Mouse (Mus musculus): ENCODE data around the gene Snrnp70.
"Not testable (repeated sequence)": the region's sequence is repeated elsewhere in the genome, so short reads cannot be mapped to it uniquely, and the experiment has no call there.

Snrnp70 gene

DNA sequence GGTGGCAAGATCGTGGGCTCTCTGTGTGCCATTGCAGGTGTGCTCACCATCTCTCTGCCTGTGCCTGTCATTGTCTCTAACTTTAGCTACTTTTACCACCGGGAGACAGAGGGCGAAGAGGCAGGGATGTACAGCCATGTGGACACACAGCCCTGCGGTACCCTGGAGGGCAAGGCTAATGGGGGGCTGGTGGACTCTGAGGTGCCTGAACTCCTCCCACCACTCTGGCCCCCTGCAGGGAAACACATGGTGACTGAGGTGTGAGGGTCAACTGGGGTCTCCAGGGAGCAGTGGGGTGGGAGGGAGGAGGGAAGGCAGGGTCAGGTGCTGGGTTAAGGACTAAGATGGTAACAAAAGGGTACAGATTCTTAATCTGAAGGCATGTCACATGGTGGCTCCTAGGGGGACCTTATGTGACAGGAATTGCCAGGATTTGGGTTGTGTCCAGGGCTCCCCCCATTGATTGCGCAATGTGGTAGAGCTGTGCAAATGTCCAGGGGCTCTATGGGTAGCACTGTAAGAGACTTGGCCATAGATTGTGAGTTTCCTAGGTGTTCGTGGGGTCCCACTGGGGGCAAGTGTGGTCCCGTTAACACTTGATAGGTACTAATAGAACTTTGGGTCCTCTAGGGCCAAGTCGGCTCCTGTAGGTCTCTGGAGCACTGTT, 14.1 kb upstream of the Snrnp70 start:
- DNase-seq (ENCODE audit: low read depth, low spot score): no peak

DNA sequence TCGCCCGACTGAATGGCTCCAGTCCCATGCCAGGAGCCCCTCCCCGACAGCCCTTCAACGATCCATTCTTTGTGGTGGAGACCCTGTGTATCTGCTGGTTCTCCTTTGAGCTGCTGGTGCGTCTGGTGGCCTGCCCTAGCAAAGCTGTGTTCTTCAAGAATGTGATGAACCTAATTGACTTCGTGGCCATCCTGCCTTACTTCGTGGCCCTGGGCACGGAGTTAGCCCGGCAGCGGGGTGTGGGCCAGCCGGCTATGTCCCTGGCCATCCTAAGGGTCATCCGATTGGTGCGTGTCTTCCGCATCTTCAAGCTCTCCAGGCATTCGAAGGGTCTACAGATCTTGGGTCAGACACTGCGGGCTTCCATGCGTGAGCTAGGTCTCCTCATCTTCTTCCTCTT, 13.4 kb upstream of the Snrnp70 start:
- no peak for DNase-seq (ENCODE audit: low read depth, low spot score)

DNA sequence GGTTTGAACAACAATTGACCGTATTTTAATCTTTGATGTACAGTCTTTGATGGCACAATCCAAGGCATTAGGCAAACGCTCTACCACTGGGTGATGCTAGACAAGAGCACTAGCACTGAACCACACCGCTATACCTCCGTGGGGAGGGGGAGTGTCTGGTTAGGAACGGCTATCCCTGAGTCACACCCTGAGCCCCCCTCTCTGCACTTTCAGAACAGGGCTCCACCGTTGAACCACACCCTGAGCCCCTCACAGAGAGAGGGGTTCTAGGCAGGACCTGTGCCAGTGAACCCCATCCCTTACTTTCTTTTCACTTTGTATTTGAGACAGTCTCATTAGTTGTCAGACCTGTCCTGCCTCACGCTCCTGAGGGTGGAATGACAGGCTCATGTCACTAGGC, 12.8 kb upstream of the Snrnp70 start:
- no peak for DNase-seq (ENCODE audit: low read depth, low spot score)

DNA sequence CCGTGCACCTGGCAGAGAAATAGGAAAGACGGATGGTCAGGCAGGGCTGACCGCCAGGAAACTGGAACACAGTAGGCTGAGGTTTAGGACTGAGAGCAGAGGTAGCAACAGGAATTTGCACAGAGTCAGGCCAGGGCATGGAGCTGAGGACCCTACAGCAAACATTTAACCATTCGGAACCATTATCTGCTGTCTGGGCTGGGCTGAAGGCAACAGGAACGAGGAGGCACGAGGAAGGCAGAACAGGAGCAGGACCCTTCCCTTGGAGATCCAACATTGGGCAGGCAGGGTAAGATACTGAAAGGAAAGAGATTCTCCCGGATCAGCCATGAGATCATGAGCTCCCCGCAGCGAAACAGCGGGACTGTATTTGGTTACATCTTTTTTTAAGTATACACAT, 12.3 kb upstream of the Snrnp70 start:
- no peak for DNase-seq (ENCODE audit: low read depth, low spot score)

DNA sequence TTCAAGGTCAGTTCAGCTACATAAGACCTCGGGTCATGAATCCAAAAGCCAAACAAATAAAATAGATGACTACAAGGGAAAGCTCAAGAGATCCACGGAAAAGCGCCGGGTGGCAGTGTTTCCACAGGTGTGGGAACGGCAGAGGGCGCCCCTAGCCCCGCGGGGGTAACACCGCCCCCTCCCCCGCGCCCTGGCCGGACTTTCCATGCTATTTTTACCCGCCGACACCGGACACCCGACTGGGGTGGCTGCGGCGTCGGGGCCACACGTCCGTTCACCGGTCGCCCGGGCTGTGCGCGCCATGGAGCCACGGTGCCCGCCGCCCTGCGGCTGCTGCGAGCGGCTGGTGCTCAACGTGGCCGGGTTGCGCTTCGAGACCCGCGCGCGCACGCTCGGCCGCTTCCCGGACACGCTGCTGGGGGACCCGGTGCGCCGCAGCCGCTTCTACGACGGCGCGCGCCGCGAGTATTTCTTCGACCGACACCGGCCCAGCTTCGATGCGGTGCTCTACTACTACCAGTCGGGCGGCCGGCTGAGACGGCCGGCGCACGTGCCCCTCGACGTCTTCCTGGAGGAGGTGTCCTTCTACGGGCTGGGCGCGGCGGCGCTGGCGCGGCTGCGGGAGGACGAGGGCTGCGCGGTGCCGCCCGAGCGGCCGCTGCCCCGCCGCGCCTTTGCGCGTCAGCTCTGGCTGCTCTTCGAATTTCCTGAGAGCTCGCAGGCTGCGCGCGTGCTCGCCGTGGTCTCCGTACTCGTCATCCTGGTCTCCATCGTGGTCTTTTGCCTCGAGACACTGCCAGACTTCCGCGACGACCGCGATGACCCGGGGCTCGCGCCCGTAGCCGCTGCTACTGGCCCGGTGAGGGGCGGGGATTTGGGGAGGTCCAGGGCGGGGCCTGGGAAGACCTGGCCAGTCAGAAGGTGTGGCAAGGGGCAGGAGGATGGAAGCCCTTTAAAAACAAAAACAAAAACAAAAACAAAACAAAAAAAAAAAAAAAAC, 10.9 kb upstream of the Snrnp70 start:
- DNase-seq (ENCODE audit: low read depth, low spot score): peak; percentile 41

DNA sequence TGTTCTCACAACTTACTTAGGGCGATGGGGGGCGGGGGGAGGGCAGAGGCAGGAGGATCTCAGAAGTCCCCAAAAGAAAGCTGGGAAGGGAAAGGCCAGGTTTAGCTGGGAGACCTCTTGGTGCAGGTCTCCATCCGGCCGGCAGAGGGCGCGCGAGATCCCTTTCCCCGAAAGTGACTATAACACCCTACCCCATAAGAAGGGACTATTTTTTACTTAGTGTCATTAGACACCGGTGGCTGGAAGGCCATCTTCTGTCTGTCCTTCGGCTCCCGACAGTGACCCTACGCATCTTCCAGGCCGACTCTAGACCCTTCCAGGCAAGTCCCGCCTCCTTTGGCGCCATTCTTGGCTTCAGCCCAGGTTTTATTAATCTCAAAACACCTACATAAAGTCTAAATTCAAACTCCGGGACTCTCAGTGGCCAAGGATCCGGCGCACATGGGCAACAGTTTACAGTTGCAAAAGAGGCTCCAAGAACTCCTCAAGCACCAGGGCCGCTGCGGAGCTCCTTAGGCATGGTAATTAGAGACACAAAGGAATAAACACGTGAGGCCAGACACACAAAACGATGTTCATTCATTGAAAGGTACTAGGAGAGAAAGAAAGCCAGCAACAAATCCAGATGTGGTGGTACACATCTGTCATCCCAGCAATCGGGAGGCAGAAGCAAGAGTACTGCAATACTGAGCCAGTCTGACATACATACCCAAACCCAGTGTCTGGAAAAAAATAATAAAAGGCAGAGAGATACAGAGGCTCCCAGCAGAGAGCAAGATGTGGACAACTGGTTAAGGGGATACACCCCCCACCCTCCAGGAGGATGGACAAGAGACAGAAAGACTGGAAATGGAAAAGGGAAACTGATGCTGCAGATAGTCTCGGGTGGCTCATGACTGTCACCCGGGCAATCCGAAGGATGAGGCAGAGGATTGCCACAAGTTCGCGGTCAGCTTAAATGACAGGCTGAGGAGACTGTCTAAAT, 9.8 kb upstream of the Snrnp70 start, which contains the start of gene Kcna7:
Gene Kcna7, plus strand, starts transcription at position 563 of the 985 bp plus-strand sequence.
- peak; percentile 64 for DNase-seq (ENCODE audit: low read depth, low spot score)

DNA sequence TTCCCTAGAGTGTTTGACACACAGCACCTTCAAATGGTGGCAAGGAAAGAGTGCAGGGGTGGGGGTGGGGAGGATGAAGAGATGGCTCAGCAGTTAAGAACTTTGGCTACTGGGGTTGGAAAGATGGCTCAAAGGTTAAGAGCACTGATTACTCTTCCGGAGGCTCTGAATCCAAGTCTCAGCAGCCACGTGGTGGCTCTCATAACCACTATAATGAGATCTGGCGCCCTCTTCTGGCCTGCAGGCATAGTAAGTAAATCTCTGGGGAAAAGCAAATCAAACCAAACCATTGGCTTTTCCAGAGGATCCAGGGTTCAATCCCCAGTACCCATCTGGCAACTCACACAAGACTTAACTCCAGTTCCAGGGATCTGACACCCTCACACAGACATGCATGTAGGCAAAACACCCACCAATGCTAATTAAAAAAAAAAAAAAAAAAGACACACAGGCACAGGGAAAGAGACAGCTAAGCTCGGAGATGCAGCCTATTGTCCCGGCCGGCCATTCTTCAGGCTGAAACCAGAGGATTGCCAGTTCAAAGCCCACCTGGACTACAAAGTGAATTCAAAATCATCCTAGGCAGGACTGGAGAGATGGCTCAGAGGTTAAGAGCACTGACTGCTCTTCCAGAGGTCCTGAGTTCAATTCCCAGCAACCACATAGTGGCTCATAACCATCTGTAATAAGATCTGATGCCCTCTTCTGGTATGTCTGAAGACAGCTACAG, 8.2 kb upstream of the Snrnp70 start:
- peak; percentile 81 for DNase-seq (ENCODE audit: low read depth, low spot score)

DNA sequence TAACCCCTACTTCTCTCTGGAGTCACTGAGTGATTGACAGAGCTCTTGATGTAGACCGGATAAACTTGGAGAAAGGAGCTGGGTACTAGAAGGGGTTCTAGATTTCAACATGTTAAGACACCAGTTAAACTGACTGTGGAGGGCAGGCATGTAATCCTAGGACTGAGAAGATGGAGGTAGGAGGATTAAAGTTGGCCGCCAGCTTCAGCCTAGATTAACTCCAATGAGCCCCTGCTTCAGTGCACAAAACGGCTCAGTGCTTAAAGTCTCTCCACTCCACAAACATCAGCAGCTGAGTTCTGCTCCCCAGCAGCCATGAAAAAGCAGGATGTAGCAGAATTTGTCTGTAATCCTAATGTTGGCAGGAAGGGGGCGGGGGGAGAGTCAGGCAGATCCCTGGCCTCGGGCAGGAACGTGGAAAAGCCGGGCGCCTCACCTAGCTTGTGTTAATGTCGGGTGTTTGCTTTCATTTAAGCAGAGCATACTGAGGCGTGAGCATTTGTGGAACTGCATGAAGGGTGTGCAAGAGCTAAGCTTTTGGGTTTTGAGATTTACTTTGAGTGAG, 6.1 kb upstream of the Snrnp70 start:
- no peak for DNase-seq (ENCODE audit: low read depth, low spot score)

DNA sequence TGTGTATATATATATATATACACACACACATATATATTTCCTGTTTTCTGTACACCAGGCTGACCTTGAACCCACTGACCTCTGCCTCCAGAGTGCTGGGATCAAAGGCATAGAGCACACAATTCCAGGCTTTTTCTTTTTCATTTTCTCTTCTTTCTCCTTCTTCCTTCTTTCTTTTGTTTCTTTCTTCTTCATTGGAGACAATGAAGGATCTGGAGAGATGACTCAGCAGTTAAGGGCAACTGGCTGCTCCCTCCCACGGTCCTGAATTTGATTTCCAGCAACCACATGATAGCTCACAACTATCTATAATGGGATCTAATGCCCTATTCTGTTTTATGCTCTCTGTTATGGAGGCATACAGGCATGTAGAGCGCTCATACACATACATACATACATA, 1.2 kb upstream of the Snrnp70 start:
- no peak for DNase-seq (ENCODE audit: low read depth, low spot score)

DNA sequence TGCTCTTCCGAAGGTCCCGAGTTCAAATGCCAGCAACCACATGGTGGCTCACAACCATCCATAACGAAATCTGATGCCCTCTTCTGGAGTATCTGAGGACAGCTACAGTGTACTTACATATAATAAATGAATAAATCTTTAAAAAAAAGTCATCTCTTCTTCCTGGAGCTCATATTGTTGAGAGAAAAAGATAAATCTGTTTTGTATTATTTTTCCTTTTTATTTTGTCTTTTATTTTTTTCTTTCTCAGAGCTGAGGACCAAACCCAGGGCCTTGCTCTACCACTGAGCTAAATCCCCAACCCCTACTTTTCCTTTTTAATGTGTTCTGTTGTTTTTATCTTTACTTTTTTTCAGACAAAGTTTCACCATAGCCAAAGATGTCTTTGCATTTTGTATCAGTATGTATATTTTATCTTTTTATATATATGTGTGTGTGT, 814 bp upstream of the Snrnp70 start:
- not testable (repeated sequence) for DNase-seq (ENCODE audit: low read depth, low spot score)

DNA sequence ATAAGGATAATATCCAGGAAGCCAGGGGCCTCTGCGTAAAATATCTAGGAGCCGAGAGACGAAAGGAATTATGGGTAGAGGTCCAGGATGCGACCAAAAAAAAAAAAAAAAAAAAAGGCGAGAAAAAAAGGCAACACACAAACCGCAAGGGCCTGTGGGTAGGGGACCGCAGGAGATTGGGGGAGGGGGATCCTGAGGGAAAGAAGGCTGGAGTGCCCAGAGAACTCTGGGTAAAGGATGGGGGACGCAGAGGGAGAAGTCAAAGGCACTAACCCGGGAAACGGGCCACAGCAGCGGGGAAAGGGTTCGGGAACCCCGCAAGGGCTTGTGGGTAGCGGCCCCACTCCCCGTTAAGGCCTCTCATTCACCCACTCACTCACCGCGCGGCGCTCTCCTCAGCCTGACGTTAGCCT, 407 bp downstream of the Snrnp70 start:
- DNase-seq (ENCODE audit: low read depth, low spot score): no peak

DNA sequence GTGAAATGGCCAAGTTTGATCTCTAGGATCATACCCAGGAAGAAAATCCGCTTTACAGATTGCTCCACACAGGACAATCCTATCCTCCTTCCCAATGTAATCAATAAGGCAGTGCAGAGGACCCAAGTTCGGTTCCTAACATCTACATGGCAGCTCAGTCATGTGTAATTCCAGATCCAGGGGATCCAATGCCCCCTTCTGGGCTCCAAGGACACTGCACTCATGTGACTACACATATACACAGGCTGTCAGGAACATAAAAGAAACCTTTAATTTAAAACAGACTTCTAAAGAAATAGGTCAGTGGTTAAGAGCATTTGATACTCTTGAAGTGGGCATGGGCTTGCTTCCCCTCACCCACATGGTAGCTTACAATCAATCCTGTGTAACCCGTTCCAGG, 9.5 kb downstream of the Snrnp70 start:
- no peak for DNase-seq (ENCODE audit: low read depth, low spot score)

DNA sequence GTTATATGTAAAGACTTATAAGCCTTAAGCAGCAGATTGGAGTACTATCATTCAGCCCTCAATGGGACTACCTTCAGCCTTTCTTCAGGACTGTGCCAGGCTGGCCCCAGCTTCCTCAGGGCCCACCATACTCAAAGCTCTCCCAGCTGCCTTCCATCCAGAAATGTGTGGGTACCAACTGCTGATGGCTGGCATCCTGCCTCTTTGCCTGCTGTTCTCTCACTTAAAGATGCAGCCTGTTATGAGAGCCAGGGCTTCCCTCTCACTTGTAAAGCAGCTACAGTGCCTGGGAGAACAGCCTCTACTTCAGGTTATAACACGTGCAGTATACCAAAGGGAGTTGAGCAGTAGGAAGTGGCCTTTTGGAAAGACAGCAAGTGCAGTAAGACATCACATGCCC, 19.5 kb downstream of the Snrnp70 start:
- no peak for DNase-seq (ENCODE audit: low read depth, low spot score)

DNA sequence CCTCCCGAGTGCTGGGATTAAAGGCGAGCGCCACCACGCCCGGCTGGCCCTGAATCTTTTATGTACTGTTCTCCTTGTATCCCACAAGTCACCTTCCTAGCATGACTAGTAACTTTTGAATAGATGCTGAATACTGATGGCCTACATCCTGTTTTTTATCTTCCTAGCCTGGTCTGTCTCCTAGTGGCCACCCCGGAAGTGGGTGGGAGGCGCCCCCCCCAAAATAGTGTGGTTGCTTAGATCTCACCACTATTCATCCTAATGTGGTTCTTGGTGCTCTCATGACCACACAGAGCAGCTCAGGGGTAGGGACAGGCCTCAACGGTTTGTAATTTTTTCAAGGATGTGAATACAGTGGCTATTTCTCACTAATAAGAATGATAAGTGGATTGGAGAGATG, 20.9 kb downstream of the Snrnp70 start:
- DNase-seq (ENCODE audit: low read depth, low spot score): peak; percentile 51

DNA sequence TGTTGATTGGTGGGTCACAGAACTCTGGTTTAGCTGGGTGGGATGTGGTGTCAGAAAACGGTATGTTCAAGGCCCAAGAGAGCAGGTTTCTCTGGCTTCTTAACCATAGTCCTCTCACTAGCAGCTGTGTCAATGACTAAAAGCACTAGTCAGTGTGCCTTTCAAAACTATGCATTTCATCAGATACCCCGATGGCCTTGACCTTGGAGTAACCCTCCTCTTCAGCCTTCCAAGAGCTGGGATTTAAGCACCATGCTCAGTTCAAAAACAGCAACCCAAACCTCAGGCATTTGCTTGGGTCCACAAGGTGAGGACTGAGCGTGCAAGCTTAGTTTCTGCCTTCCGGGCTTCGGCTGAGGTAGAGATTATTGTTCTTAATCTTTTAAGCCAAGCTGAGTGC, 23.2 kb downstream of the Snrnp70 start:
- no peak for DNase-seq (ENCODE audit: low read depth, low spot score)

DNA sequence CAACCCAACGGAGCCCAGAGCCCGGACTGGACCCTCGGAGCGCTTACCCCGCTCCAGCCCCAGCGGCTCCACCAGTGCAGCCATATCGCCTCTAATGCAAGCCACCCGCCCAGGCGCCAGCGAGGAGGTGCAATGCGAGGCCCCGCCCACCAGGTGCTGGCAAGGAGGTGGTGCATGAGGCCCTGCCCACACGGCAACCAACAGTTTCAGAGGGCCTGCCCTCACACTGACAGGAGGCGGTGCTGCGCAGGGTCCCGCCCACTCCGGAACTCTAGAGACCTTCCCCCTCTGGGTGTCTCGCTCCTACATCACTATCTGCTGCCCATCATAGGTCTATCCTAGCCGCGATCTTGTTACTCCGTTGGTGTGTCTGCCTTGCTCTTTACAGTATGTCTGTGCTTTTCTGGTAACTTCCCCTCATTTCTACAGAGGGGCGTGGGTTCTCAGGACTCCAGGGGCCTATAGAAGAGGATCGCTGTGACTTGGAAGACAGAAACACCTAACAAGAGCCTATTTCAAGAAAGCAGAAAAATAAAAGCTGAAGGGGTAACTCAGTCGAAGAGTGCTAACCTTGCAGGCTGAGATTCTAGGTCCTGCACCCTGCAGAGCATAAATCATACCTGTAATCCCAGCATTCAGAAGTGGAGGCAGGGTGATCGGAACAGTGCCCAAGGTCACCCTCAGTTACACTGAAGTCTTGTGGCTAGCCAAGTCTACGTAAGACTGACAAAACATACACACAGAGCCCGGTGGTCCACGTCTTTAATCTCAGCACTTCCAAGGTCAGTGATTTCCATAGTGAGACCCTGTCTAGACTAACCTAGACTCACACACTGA, 24.8 kb downstream of the Snrnp70 start, which contains the start of gene Lin7b:
Gene Lin7b, minus strand, starts transcription at position 109 of the 837 bp plus-strand sequence.
- peak; percentile 94 for DNase-seq (ENCODE audit: low read depth, low spot score)

DNA sequence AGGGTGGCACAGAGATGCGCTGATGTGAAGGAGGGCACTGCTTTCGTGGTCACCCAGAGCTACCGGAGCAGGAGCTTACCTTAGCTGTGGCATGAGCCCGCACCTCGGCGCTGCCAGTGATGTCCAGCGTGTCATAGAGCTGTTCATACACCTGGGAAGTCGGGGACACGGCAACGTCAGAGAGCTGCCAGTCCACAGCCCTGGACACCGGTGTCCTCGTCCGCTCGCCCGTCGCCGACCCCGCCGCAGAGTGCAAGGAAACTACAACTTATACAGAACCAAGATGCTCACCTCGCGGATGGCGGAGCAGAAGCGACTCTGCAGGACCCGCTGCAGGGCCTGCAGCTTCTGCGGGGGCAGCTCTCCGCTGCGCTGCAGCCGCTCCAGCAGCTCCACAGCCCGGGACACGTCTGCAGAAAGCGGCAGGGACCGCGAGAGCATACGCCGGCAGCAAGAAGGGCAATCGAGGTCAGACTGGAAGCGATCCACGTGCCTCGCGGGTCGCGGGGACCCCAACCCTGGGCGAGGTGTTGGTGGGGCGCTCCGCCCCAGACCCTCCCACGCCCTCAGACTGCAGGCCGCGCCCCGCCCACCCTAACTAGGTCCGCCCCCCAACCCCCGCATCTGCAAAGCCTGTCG, 25.6 kb downstream of the Snrnp70 start:
- no peak for DNase-seq (ENCODE audit: low read depth, low spot score)

DNA sequence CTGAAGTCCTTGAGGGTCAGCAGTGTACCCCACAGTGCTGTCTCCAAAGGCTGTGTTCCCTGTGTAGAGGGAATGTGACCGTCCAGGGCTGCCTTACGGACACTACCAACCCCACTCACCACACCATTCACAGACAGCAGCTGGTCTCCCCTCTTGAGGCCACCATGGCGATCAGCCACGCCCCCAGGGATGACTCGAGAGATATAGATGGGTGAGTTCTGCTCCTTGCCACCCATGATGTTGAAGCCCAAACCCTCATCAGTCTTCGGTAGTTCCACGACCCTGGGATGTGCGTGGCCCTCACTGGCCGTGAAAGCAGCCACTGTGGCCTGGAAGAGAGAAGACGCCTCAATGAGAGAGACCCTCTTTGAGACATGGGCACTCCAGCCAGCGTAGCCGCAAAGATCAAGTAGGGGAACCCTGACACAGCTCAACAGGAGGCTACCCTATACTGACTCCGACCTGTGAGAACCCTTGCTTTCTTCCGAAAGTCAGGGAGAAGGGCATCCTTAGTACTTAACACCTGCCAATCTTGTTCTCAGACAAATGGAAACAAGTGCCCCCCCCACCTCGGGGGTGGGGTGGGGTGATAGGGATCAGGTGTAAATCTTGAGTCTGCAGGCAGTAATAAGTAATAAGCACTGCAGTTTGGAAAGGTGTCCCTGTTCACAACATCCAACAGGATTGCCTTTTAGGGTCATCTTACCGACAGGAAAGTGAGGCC, 26.4 kb downstream of the Snrnp70 start:
- no peak for DNase-seq (ENCODE audit: low read depth, low spot score)

Data from CD4-positive helper T cell, adult 2 months (primary cell).